Mouse (Mus musculus): ENCODE data around the gene Atp6v0b. TPM values are rescaled to one million over a fixed set of nuclear protein-coding genes. Genes with fewer than 3 reads are reported as not detected.

Gene Atp6v0b
- polyA plus RNA-seq (2017; shearing (Covaris generic)) = 100 to 1,000 TPM in 1 of 2 experiments, 10 to 100 TPM in 1; 75.9 to 111 TPM

DNA sequence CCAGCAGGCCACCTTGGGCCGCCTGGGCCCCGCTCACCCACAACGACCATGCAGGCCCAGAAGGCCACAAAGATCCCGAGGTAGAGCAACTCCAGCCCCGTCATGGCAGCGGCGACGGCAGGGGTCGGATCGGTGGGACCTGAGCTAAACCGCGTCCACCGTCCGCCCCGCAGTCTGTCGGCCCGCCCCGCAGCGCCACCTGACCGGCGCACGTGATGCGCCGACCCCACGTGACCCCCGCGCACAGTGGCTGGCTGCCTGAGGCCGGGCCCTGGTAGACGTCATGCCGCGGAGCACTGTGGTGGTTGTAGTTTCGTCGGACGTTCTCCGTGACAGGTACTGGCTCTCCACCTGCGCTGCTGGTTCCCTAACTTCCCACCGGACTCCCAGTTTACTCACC lies at the start of gene Atp6v0b:
TSS of gene Atp6v0b (minus strand) at position 201 of the 400 bp plus-strand sequence.
- peak; percentile 88 for ATAC-seq

GRCm38 (mm10) chr4:117934081-117934480 lies 46.9 kb upstream of the Atp6v0b start:
- ATAC-seq = no peak

- ATAC-seq = no peak
Observed at GRCm38 (mm10) chr4:117933248-117933647, 46.1 kb upstream of the Atp6v0b start.

- ATAC-seq = no peak
Observed at GRCm38 (mm10) chr4:117929391-117929881, 42.3 kb upstream of the Atp6v0b start, which contains the start of gene Artn. Artn (minus strand) TSS chr4:117929763.

DNA sequence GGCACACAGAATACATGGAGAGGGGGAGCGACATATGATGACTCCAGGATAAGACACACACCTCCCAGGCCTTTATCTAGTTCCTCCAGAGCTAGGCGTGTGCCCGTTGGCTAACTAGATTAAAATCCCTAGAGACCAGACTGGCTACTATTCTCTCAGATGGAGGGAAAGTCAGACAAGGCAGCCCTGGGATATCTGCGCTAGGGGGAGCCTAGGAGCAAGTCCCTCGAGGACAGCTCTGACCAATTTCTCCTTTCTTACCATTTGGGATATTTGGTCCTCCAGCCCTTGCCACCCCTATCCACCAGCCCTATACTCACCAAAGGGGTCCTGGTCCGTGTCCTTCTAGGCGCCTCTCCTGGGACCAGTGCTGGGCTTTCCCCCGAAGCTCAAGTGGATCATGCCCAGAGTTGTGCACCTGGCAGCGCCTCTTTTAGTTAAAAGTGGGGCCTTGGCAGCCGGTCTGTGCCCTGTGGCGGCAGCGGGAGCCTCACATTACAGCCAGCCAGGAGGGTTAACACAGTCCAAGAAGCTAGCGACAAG lies 41.6 kb upstream of the Atp6v0b start:
- ATAC-seq = no peak

DNA sequence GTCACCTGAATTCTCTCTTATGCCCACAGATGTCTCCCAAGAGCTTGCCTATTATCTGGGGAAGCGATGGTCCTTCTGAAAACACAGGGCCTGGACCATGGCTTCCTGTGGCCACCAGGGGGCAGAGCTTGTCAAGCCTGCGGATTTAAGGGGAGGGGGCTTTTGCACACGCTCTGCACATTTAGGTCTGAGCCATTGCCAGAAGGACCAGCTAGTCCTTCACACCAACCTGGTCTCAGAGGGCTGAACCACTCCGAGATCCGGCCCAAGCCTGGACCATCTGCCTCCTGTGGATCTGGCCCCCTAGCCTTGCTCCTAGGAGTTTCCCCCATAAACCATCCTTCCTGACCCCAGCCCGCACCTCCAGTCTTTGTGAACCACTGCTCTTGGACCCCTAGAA lies 41.1 kb upstream of the Atp6v0b start:
- ATAC-seq = no peak

GRCm38 (mm10) chr4:117926545-117927482 lies 39.7 kb upstream of the Atp6v0b start:
- no peak for ATAC-seq

DNA sequence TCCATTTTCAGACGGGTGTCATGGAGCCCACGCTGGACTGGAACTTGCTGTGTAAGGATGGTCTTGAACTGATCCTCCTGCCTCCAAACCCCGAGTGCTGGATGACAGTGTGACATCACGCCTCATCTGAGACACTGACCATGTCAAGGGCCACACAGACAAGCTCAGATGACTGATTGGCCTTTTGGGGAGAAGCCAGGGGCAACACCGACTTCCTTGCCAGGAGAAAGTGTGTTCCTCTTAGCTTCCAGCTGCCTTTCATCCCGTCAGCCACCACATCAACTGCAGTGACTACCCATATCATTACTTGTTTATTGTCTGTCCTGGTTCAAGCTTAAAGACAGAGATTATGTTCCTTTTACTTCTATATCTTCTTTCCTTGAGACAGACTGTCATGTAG lies 37.8 kb upstream of the Atp6v0b start:
- no peak for ATAC-seq

DNA sequence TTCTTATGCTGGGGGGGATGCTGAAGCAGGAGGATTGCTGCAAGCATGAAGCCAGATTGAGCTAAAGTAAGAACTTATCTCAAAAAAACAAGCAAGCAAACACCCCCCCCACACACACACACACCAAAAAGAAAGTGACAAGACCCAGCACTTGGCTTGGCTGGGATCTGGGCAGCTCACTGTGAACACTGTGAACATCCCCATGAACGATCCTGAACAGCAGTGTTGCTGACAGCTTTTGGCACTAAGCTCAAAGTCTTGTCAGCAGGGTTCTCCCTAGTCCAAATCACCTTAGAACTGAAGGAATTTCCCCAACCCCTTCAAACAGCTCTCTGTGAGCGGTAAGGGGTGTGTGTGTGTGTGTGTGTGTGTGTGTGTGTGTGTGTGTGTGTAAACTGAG lies 36.3 kb upstream of the Atp6v0b start:
- no peak for ATAC-seq

- no peak for ATAC-seq
Observed at GRCm38 (mm10) chr4:117921358-117921757, 34.2 kb upstream of the Atp6v0b start.

DNA sequence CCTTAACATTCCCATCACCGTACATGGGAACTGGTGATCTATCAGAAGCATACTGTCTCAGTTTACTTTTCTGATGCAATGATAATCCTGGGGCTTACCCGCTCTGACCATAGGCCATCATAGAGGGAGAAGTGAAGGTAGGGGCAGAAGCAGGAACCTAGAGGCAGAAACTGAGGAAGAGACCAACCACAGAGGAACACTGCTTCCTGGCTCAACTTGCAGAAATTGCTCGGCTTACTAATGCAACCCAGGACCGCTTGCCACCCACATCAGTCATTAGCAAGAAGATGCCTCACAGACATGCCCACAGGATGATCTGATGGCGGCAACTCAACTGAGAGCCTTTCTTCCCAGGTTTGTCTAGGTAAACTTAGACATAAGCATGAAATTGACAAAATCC lies 31.6 kb upstream of the Atp6v0b start:
- no peak for ATAC-seq

GRCm38 (mm10) chr4:117918261-117918660 lies 31.1 kb upstream of the Atp6v0b start:
- no peak for ATAC-seq

DNA sequence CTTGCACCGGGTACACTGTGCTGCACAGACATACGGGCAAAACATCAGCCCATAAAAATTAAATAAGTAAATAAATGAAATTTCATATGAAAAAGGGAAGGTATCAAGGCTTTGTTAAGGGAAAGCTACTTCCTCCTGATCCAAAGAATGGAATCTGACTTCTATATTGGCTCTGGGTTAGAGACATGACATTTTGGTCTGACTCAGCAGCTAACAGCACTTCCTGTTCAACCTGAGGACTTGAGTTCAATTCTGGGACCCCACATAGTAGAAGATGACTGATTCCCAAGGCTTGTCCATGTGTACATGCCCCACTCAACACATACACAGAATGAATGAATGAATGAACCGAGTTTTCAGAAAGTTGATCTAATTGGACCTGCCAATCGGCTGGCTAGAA lies 30.7 kb upstream of the Atp6v0b start:
- ATAC-seq = no peak

GRCm38 (mm10) chr4:117917402-117917801 lies 30.3 kb upstream of the Atp6v0b start:
- no peak for ATAC-seq

- no peak for ATAC-seq
Observed at GRCm38 (mm10) chr4:117916386-117916785, 29.3 kb upstream of the Atp6v0b start.

DNA sequence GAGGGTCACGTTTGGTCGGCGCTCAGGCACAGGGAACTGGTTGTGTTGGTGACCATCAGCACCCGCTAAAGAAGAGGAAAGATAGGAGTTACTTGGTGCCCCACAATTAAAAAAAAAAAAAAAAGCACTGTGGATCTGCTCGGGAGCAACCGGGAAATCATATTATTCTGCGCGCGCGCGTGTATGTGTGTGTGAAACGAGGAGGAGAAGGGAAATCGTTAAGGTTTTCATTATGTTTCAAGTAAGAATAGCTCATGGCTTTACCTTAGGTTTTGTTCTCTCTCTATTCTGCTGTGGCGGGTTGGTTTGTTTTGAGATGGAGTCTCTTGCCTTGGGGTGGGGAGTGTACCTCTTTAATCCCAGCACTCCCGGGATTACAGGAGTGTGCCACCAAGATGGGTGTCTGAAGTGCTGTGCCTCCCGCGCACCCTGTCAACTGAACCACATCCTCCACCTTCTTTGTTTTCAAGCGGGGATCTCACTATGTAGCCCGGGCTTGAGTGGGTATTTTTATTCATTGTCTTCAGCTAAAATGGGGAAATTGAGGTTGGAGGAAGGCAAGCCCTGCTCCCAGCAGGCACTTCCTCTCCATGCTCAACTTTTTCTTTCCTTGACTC lies 28.5 kb upstream of the Atp6v0b start:
- no peak for ATAC-seq

DNA sequence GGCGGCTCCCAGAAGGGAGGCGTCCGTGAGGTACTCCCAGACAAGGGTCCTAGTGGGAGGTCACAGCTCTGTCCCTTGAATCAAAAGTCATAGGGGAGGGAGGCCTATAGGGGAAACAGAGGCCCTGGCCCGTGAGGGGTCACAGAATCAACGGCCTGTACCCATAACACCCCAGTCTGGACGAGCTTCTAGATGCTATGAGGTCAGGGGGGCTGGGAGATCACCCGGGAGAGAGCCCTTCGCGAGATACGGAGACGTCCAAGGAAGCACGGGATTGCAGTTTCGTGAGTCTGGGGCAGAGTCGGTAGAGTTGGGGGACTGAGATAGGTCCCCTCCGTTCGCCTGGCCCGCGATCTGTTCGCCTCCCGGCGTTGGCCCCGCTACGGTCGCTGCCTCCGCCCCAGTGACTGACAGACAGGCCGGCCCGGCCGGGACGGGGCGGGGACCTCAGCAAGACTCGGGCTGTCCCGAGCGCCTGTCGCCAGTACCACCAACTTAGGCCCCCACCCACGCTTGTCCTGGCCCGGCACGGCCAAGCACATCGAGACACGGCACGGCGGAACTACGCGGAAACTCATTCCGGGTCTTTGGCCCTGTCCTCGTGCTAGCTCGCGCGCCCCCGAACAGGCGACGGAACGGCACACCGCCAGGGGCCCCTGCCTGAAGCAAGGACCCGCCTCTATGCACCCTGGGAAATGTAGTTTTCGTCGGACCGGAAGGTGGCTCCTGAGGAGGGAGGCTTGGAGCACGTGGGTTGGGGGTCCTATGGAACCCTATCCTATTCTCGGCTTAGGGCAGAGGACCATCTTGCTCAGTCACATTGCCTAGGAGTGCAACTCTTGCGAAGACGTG lies 27.7 kb upstream of the Atp6v0b start, which contains the start of gene Ipo13:
TSS of gene Ipo13 (minus strand) at position 409 of the 852 bp plus-strand sequence.
- peak; percentile 89 for ATAC-seq

- ATAC-seq = no peak
Observed at GRCm38 (mm10) chr4:117914031-117914430, 26.9 kb upstream of the Atp6v0b start.

GRCm38 (mm10) chr4:117913421-117913820 lies 26.3 kb upstream of the Atp6v0b start:
- ATAC-seq = no peak

- ATAC-seq = no peak
Observed at GRCm38 (mm10) chr4:117912685-117913273, 25.6 kb upstream of the Atp6v0b start.

DNA sequence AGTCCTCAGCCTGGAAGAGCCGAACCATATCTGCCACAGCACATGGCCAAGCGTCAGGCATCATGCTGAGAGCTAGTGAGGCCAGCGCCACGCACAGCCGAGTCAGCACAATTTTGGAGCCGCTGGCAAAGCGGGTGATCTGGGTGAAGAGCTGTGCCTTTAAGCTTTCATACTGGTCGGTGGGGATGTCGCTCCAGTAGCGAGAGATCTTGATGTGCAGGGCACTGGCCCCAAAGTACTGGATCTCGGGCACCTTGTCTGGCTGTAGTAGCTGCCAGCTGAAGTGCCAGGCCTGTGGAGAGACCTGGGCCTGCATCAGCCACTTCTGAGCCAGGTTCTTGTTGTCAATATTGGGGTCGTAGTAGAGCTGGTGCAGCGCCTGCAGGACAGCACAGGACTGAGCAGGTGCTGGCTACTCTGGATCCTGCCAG lies 25.0 kb upstream of the Atp6v0b start:
- ATAC-seq = no peak

Measured in activated CD4-positive, CD25-positive, alpha-beta regulatory T cell, adult 4 months (primary cell).